Mouse (Mus musculus) embryonic facial prominence, embryonic 12.5 days (tissue): ENCODE data around the gene Shmt2. TPM values are rescaled to one million over a fixed set of nuclear protein-coding genes. Genes with fewer than 3 reads are reported as not detected.

Experiments used
- ATAC-seq: fragments of 200-750 bp; cut with Nextera tagmentation; 2 replicates; pipeline ENCODE4 v1.8.0; 2017; ENCODE audit not compliant: insufficient number of reproducible peaks, insufficient read depth, low FRiP score, low TSS enrichment
- H3K27ac ChIP-seq: fragments of 300-500 bp; sonication (generic); 2 replicates; pipeline ENCODE4 v1.5.1; 2016; ENCODE audit warnings: mild to moderate bottlenecking
- H3K27me3 ChIP-seq: fragments of 300-500 bp; sonication (generic); 2 replicates; pipeline ENCODE4 v1.6.1; 2016; ENCODE audit warnings: mild to moderate bottlenecking, moderate library complexity
- H3K36me3 ChIP-seq: fragments of 300-500 bp; sonication (generic); 2 replicates; pipeline ENCODE4 v1.6.1; 2016; ENCODE audit warnings: mild to moderate bottlenecking
- H3K4me1 ChIP-seq: fragments of 300-500 bp; sonication (generic); 2 replicates; pipeline ENCODE4 v1.6.1; 2016
- H3K4me2 ChIP-seq: fragments of 300-500 bp; sonication (generic); replicated peaks from 2 replicates; pipeline ENCODE4 v1.6.1; 2016; ENCODE audit warnings: mild to moderate bottlenecking, moderate library complexity
- H3K4me3 ChIP-seq: fragments of 300-500 bp; sonication (generic); 2 replicates; pipeline ENCODE4 v1.5.1; 2016; ENCODE audit warnings: mild to moderate bottlenecking
- H3K9ac ChIP-seq: fragments of 300-500 bp; sonication (generic); 2 replicates; pipeline ENCODE4 v1.6.1; 2016; ENCODE audit warnings: mild to moderate bottlenecking, moderate library complexity
- H3K9me3 ChIP-seq: fragments of 300-500 bp; sonication (generic); 2 replicates; pipeline ENCODE4 v1.6.1; 2016; ENCODE audit warnings: mild to moderate bottlenecking, moderate library complexity
- WGBS: fragments of 180-500 bp; shearing (Covaris S2); methylation state at CpG from one replicate; pipeline ENCODE4 v1.1.7; 2016; 5-methylcytosine and 5-hydroxymethylcytosine counted together
- polyA plus RNA-seq: library from polyadenylated mRNA; unstranded; fragments of >200 nt; fragmentation: Nextera tagmentation; extraction: Ambion mirVana; gene quantifications from 2 replicates; pipeline ENCODE4 v1.2.1, GENCODE M21; 2016

The Shmt2 gene
- polyA plus RNA-seq, 1 experiment from 2014 or later: 82.4 TPM

GRCm38 (mm10) chr10:127531548-127531947 is 9.3 kb upstream of the Shmt2 start:
- Histone ChIP-seq H3K36me3 (no peaks in the 10 kb centered on the region), H3K4me3 (no peak overlapping the region), H3K4me1 (peaks cover 44% of the 10 kb centered on the region), H3K9ac (no peak overlapping the region), H3K9me3 (no peaks in the 10 kb centered on the region), H3K27me3 (peaks cover 100% of the 10 kb centered on the region), H3K4me2 (no peak overlapping the region), H3K27ac (no peak overlapping the region)
- ATAC-seq: no peak
- 2% methylated on average over 4 of the region's 4 CpGs for WGBS

DNA sequence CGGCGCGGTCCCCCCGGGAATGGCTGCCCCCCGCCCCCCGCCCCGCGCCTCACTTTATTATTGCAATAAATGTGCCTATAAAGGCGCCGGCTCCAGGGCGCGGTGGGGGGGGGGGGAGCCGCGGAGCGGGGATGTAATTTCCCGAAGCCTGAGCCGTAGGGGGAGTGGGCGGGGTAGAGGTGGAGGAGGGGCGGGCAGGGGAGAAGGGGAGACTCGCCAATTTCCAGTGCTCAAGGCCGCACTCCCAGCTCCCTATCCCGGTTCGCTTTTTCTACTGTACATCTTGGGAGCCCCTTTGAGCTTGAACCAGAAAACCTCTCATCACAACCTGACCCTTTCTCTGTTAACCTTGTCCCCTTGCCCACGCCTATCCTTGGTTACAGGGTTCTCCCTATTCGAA is 8.7 kb upstream of the Shmt2 start:
- peak overlapping the region; percentile 22 for H3K4me3 ChIP-seq
- peaks cover 100% of the 10 kb centered on the region for H3K27me3 ChIP-seq
- H3K9ac ChIP-seq: no peak overlapping the region
- peaks cover 50% of the 10 kb centered on the region for H3K4me1 ChIP-seq
- no peak for ATAC-seq
- H3K36me3 ChIP-seq: no peaks in the 10 kb centered on the region
- H3K27ac ChIP-seq: no peak overlapping the region
- 1% methylated on average over 23 of the region's 25 CpGs for WGBS
- no peaks in the 10 kb centered on the region for H3K9me3 ChIP-seq
- peak overlapping the region; percentile 40 for H3K4me2 ChIP-seq

DNA sequence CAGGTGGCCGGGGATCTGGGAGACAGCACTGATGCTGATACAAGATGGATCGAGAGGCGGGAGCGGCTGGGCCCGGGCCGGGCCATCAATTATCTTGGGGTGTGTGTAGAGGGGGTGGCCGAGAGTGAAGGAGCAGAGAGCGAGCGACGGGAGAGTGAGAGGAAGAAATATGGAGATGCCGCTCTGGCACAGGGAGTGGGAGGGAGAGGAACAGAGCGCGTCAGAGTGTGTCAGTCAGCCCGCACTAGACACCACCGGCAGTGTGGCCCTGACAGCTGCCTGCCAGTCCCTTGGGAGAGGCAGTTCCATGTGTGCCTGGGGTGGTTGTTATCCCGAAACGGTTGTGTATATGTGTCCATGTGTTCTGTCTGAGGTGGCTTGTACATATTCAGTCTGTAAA is 5.2 kb upstream of the Shmt2 start:
- ATAC-seq: 0 out of 2 replicates have a peak, but pooled peaks have one; percentile 6
- H3K9me3 ChIP-seq: no peaks in the 10 kb centered on the region
- 0 out of 2 replicates have a peak overlapping the region, but pooled peaks have one; percentile 5 for H3K4me3 ChIP-seq
- H3K9ac ChIP-seq: no peak overlapping the region; the same call in 1 of the 2 replicates
- no peak overlapping the region for H3K4me2 ChIP-seq
- peaks cover 46% of the 10 kb centered on the region for H3K4me1 ChIP-seq
- WGBS: 4% methylated on average over 17 of the region's 17 CpGs
- peaks cover 94% of the 10 kb centered on the region for H3K27me3 ChIP-seq
- H3K36me3 ChIP-seq: no peaks in the 10 kb centered on the region
- H3K27ac ChIP-seq: no peak overlapping the region

DNA sequence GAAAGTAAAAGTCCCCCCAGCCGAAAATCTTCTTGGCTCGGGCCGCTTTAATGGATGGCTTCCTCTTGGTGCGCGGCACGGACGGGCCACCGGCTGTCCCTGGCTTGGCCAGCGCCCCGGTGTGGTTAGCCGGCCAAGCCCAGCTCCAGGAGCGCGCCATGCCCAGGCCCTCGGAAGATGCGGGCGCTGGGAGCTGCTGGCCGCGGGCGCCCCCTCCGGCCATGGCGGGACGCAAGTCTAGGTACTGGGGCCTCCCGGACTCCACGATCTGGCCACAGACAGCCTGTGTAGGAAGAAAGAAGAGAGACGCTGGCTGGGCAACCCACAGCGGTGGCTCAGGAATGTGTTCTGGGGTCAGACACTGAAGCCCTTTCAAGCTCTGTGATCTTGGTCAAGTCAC is 4.4 kb upstream of the Shmt2 start:
- H3K9ac ChIP-seq: no peak overlapping the region
- WGBS: under 1% methylated on average over 26 of the region's 26 CpGs
- peak overlapping the region; percentile 36 for H3K4me2 ChIP-seq
- H3K36me3 ChIP-seq: no peaks in the 10 kb centered on the region
- peak overlapping the region; percentile 21 for H3K4me3 ChIP-seq
- H3K27me3 ChIP-seq: peaks cover 86% of the 10 kb centered on the region
- no peak overlapping the region for H3K27ac ChIP-seq
- ATAC-seq: no peak
- no peaks in the 10 kb centered on the region for H3K9me3 ChIP-seq
- peaks cover 44% of the 10 kb centered on the region for H3K4me1 ChIP-seq

GRCm38 (mm10) chr10:127526048-127526447 is 3.8 kb upstream of the Shmt2 start:
- Histone ChIP-seq H3K4me2 (peak overlapping the region; percentile 36), H3K36me3 (no peaks in the 10 kb centered on the region), H3K4me3 (peak overlapping the region; percentile 21), H3K9me3 (no peaks in the 10 kb centered on the region), H3K4me1 (peaks cover 50% of the 10 kb centered on the region), H3K27ac (no peak overlapping the region), H3K27me3 (peaks cover 79% of the 10 kb centered on the region), H3K9ac (no peak overlapping the region)
- no peak for ATAC-seq
- 2% methylated on average over 26 of the region's 26 CpGs for WGBS

- Histone ChIP-seq H3K4me3 (peak overlapping the region; percentile 13; the same call in 1 of the 2 replicates), H3K9ac (no peak overlapping the region)
- no peak for ATAC-seq
Observed at GRCm38 (mm10) chr10:127524646-127525255, 2.5 kb upstream of the Shmt2 start.

GRCm38 (mm10) chr10:127521611-127522080 is 598 bp downstream of the Shmt2 start:
- H3K9ac ChIP-seq: peak overlapping the region; percentile 52
- H3K27me3 ChIP-seq: peaks cover 56% of the 10 kb centered on the region
- no peak for ATAC-seq
- no peaks in the 10 kb centered on the region for H3K9me3 ChIP-seq
- peaks cover 32% of the 10 kb centered on the region for H3K36me3 ChIP-seq
- 9% methylated on average over 12 of the region's 12 CpGs for WGBS
- H3K27ac ChIP-seq: no peak overlapping the region
- peak overlapping the region; percentile 53 for H3K4me3 ChIP-seq
- H3K4me2 ChIP-seq: peak overlapping the region; percentile 76
- peaks cover 46% of the 10 kb centered on the region for H3K4me1 ChIP-seq

More at GRCm38 (mm10) chr10:127524646-127525255, 2.5 kb upstream of the Shmt2 start:
- Histone ChIP-seq H3K36me3 (peaks cover 12% of the 10 kb centered on the region), H3K9me3 (no peaks in the 10 kb centered on the region), H3K27ac (no peak overlapping the region), H3K4me2 (peak overlapping the region; percentile 33), H3K27me3 (peaks cover 66% of the 10 kb centered on the region), H3K4me1 (peaks cover 49% of the 10 kb centered on the region)
- WGBS: 2% methylated on average over 23 of the region's 23 CpGs

DNA sequence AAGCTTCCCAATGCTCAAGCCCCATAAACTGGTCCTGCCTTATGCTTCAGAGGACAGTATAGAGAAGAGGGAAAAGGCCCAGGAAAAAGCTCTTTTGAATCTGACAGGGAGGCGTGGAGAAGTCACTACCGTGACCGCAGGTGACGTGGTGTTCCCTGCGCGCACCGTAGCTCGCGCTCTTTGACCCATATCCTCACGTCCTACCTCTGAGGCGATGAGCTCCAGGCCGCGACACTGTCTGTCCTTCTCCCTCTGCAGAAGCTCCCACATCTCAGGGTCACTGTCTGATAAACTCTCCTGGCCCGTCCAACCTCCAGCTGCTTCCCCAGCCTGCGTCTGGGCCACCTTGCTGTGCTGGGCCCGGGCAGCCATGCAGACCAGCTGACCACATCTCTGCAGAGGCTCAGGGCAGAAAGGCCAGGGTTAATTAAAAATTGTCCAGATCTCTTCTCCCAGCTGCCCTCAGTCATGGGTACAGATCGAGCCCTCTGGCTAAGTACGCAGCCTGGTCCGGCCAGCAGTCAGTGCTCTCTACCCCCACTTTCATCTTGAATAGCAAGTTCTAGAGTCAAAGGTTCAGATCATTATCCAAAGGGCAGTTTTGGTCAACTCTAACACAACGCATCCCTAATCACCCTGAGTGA is 1.4 kb downstream of the Shmt2 start:
- WGBS: 82% methylated on average over 20 of the region's 20 CpGs
- Histone ChIP-seq H3K27me3 (peaks cover 56% of the 10 kb centered on the region), H3K4me3 (no peak overlapping the region), H3K27ac (no peak overlapping the region), H3K9ac (0 out of 2 replicates have a peak overlapping the region, but pooled peaks have one; percentile 17), H3K9me3 (no peaks in the 10 kb centered on the region), H3K4me2 (peak overlapping the region; percentile 76), H3K4me1 (peaks cover 46% of the 10 kb centered on the region), H3K36me3 (peaks cover 32% of the 10 kb centered on the region)
- no peak for ATAC-seq

DNA sequence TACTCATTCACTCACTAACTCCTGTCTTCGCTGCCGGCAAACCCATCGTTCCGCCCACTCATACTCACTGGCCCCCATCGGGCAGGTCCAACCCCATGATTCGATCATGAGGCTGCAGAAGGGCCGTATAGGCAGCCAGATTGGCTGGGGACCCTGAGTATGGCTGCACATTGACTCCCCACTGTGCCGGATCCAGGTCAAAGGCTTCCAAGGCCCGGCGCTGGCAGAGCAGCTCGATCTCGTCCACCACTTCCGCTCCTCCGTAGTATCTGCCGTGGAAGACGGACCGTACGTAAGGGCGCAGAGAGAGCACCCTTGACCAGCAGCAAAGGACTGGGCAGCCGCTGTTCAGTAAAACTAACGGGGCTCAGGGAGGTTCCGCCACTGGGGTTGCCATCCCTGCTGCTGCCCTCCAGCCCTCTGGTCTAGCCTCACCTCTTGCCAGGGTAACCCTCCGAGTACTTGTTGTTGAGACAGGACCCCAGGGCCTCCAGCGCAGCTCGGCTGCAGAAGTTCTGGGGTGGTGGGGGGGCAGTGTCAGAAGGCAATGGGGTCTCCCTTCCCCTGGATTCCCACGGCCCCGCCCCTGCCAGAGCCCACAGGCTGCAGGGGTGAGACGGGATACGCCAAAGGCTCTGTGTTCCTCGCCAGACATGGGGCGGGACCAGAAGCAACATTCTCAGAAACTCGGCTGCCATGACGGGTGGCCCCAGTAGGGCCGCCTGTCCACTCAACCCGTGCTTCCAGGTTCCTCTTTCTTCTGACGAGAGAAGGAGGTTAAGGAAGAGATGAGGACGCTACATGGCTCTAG is 2.1 kb downstream of the Shmt2 start:
- no peak overlapping the region for H3K9ac ChIP-seq

DNA sequence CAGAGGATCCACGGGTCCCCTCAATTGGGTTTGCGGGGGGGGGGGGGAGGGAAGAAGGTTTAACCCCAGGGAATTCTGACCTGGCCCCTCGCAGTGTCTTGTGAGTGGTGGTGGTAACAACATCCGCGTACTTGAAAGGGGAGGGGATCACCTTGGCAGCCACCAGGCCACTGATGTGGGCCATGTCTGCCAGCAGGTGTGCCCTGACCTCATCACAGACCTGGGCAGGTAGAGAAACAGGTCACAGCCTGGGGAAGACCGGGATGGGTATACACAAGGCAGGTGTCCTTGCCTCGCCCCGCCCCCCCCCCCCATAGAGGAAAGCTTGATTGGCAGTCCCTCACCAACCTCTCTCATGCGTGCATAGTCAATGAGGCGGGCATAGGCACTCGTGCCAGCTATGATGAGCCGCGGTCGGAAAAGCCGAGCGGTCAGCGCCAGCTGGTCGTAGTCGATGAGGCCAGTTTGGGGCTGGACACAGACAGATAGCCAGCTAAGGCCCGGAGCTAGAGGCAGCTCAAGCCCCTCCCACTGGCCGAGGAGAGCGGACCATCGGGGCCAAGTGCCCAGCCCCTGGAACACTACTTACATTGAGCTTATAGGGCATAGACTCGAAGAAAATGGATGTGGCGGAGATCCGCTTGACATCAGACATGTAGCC is 3.1 kb downstream of the Shmt2 start:
- H3K4me1 ChIP-seq: peaks cover 34% of the 10 kb centered on the region
- WGBS: 93% methylated on average over 26 of the region's 26 CpGs
- peaks cover 32% of the 10 kb centered on the region for H3K36me3 ChIP-seq
- no peaks in the 10 kb centered on the region for H3K9me3 ChIP-seq
- no peak overlapping the region for H3K27ac ChIP-seq
- no peak overlapping the region for H3K4me2 ChIP-seq
- H3K4me3 ChIP-seq: no peak overlapping the region
- H3K9ac ChIP-seq: no peak overlapping the region
- peaks cover 56% of the 10 kb centered on the region for H3K27me3 ChIP-seq
- no peak for ATAC-seq

More for the DNA sequence above, 2.1 kb downstream of the Shmt2 start:
- WGBS: 93% methylated on average over 37 of the region's 37 CpGs
- H3K27me3 ChIP-seq: peaks cover 56% of the 10 kb centered on the region
- H3K4me3 ChIP-seq: no peak overlapping the region
- no peak overlapping the region for H3K27ac ChIP-seq
- peaks cover 42% of the 10 kb centered on the region for H3K4me1 ChIP-seq
- H3K4me2 ChIP-seq: peak overlapping the region; percentile 76; the same call in 1 of the 2 replicates
- no peaks in the 10 kb centered on the region for H3K9me3 ChIP-seq
- ATAC-seq: no peak
- peaks cover 32% of the 10 kb centered on the region for H3K36me3 ChIP-seq

DNA sequence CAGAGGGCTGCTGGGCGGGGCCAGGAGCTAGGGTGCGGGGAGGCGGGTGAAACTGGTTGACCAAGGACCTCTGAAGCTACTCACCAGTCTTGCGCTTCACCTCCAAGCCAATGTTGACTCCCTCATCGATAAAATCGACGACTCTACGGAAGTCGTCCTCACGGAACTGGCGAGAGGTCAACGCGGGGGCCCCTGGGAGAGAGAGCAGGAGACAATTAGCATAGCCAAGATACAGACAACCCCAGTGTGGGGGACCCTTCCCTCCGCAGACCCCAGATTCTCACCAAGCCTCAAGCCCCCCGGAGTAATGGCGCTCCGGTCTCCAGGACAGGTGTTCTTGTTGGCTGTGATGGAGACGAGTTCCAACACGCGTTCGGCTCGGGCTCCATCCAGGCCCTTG is 4.3 kb downstream of the Shmt2 start:
- H3K27me3 ChIP-seq: peaks cover 58% of the 10 kb centered on the region
- ATAC-seq: no peak

More for the DNA sequence above, 4.3 kb downstream of the Shmt2 start:
- no peak overlapping the region for H3K9ac ChIP-seq
- WGBS: 91% methylated on average over 22 of the region's 22 CpGs
- H3K36me3 ChIP-seq: peaks cover 32% of the 10 kb centered on the region
- no peak overlapping the region for H3K27ac ChIP-seq
- no peak overlapping the region for H3K4me2 ChIP-seq
- no peak overlapping the region for H3K4me3 ChIP-seq
- H3K4me1 ChIP-seq: peaks cover 46% of the 10 kb centered on the region
- H3K9me3 ChIP-seq: no peaks in the 10 kb centered on the region
